Mouse (Mus musculus) neural tube, embryonic 10.5 days (tissue): ENCODE measurements around the gene Peli2.
"Not testable (repeated sequence)": the region's sequence is repeated elsewhere in the genome, so short reads cannot be mapped to it uniquely, and the experiment has no call there.

Experiments used
- DNase-seq: peaks from one replicate; pipeline ENCODE4 v3.0.0-alpha.2; 2017; ENCODE audit warnings: low spot score; ENCODE audit errors: extremely low spot score

Peli2 gene

GRCm38 (mm10) chr14:48120752-48121528 lies at the start of gene Peli2:
TSS of gene Peli2 (plus strand) at chr14:48120823.
- peak; percentile 82 for DNase-seq

- no peak for DNase-seq
These were observed 48.5 kb upstream of the Peli2 start for GRCm38 (mm10) chr14:48072104-48072503.

- peak; percentile 88 for DNase-seq
These were observed 47.1 kb upstream of the Peli2 start for GRCm38 (mm10) chr14:48073247-48074161.

GRCm38 (mm10) chr14:48079574-48079973 lies 41.0 kb upstream of the Peli2 start:
- DNase-seq, result not testable (repeated sequence)

- DNase-seq, result no peak
These were observed 36.5 kb upstream of the Peli2 start for GRCm38 (mm10) chr14:48083836-48084812.

GRCm38 (mm10) chr14:48086682-48087297 lies 33.8 kb upstream of the Peli2 start:
- DNase-seq, result peak; percentile 29

- DNase-seq, result peak; percentile 41
These were observed 33.3 kb upstream of the Peli2 start for GRCm38 (mm10) chr14:48087298-48087830.

- DNase-seq, result no peak
These were observed 30.2 kb upstream of the Peli2 start for GRCm38 (mm10) chr14:48090465-48090864.

- no peak for DNase-seq
These were observed 29.5 kb upstream of the Peli2 start for GRCm38 (mm10) chr14:48091160-48091559.

- DNase-seq, result no peak
These were observed 22.4 kb upstream of the Peli2 start for GRCm38 (mm10) chr14:48098253-48098652.

GRCm38 (mm10) chr14:48099354-48099753 lies 21.3 kb upstream of the Peli2 start:
- DNase-seq, result no peak

GRCm38 (mm10) chr14:48106453-48106852 lies 14.2 kb upstream of the Peli2 start:
- no peak for DNase-seq

- DNase-seq, result no peak
These were observed 2.6 kb upstream of the Peli2 start for GRCm38 (mm10) chr14:48117986-48118385.

GRCm38 (mm10) chr14:48119012-48119647 lies 1.5 kb upstream of the Peli2 start:
- no peak for DNase-seq

GRCm38 (mm10) chr14:48119648-48120270 lies 864 bp upstream of the Peli2 start:
- peak; percentile 8 for DNase-seq

GRCm38 (mm10) chr14:48120443-48120751 lies 226 bp upstream of the Peli2 start:
- no peak for DNase-seq

- DNase-seq, result peak; percentile 18
These were observed 1.2 kb downstream of the Peli2 start for GRCm38 (mm10) chr14:48121529-48122517.

- no peak for DNase-seq
These were observed 3.4 kb downstream of the Peli2 start for GRCm38 (mm10) chr14:48124011-48124410.
